Mouse (Mus musculus): Measurements from ENCODE around the gene Gm6904. TPM values are rescaled to one million over a fixed set of nuclear protein-coding genes. Genes with fewer than 3 reads are reported as not detected.

Gm6904 gene
- total and polyA plus RNA-seq, 2 experiments, result 0.18 TPM; not detected in 1

DNA sequence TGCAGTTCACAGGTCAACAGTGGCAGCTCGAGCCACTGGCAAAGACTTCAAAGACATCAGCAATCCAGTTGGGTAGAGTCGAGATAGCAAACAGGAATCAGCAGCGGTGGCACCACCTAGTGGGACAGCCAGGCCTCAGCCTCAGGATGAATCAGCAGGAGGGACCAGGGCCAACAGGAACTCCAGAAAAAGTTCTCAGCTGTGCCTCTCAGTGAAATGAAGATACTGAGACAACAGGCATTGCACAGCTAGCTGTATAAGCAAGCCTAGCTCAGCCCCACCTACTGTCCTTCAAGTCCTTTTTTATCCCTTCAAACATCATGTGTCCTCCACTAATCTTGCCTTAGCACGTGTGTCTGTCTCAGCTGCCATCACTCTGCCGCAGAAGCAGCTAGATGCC lies 28.0 kb downstream of the Gm6904 start:
- H3K36me3 ChIP-seq (ENCODE audit: control insufficient read depth, insufficient read depth, low read length), result peaks cover 75% of the 10 kb centered on the region
- no peaks in the 10 kb centered on the region for H3K79me2 ChIP-seq (ENCODE audit: control insufficient read depth, insufficient read depth, low read length)
- peak overlapping the region; percentile 26 for H3K27ac ChIP-seq (replicated peaks; ENCODE audit: insufficient read depth, low read depth, low read length)
- no peak overlapping the region for H3K4me3 ChIP-seq (ENCODE audit: insufficient read depth, low read depth, low read length)
- 27% methylated on average over 5 of the region's 5 CpGs for WGBS
- peaks cover 5% of the 10 kb centered on the region for H3K4me1 ChIP-seq (ENCODE audit: control insufficient read depth, insufficient read depth, low read length)
- DNase-seq (ENCODE audit: extremely low read depth, low read depth, low spot score), result peak; percentile 92
- no peaks in the 10 kb centered on the region for H3K27me3 ChIP-seq (ENCODE audit: control insufficient read depth, insufficient read depth, low read length)
- TF ChIP-seq POLR2A (IDR thresholded peaks at IDR 0.05; ENCODE audit: extremely low read depth, insufficient read depth, low read length) (no peak), CTCF (IDR thresholded peaks at IDR 0.05; ENCODE audit: low read depth, low read length) (peak; percentile 91)
- no peak overlapping the region for H3K9ac ChIP-seq (ENCODE audit: low read depth, low read length)

GRCm38 (mm10) chr14:59230331-59230966 lies 29.6 kb downstream of the Gm6904 start:
- H3K4me3 ChIP-seq (ENCODE audit: insufficient read depth, low read depth, low read length), result no peak overlapping the region
- H3K27me3 ChIP-seq (ENCODE audit: control insufficient read depth, insufficient read depth, low read length), result no peaks in the 10 kb centered on the region
- TF ChIP-seq CTCF (IDR thresholded peaks at IDR 0.05; ENCODE audit: low read depth, low read length) (no peak), POLR2A (IDR thresholded peaks at IDR 0.05; ENCODE audit: extremely low read depth, insufficient read depth, low read length) (no peak)
- WGBS, result 90% methylated on average over 21 of the region's 21 CpGs
- H3K4me1 ChIP-seq (ENCODE audit: control insufficient read depth, insufficient read depth, low read length), result peaks cover 5% of the 10 kb centered on the region
- H3K9ac ChIP-seq (ENCODE audit: low read depth, low read length), result no peak overlapping the region
- peaks cover 76% of the 10 kb centered on the region for H3K36me3 ChIP-seq (ENCODE audit: control insufficient read depth, insufficient read depth, low read length)
- H3K79me2 ChIP-seq (ENCODE audit: control insufficient read depth, insufficient read depth, low read length), result no peaks in the 10 kb centered on the region
- DNase-seq (ENCODE audit: extremely low read depth, low read depth, low spot score), result no peak
- no peak overlapping the region for H3K27ac ChIP-seq (replicated peaks; ENCODE audit: insufficient read depth, low read depth, low read length)

- H3K79me2 ChIP-seq (ENCODE audit: control insufficient read depth, insufficient read depth, low read length), result no peaks in the 10 kb centered on the region
- no peak overlapping the region for H3K9ac ChIP-seq (ENCODE audit: low read depth, low read length)
- DNase-seq (ENCODE audit: extremely low read depth, low read depth, low spot score), result no peak
- WGBS, result 89% methylated on average over 3 of the region's 3 CpGs
- peaks cover 75% of the 10 kb centered on the region for H3K36me3 ChIP-seq (ENCODE audit: control insufficient read depth, insufficient read depth, low read length)
- H3K27ac ChIP-seq (replicated peaks; ENCODE audit: insufficient read depth, low read depth, low read length), result no peak overlapping the region
- H3K4me1 ChIP-seq (ENCODE audit: control insufficient read depth, insufficient read depth, low read length), result peaks cover 5% of the 10 kb centered on the region
- no peaks in the 10 kb centered on the region for H3K27me3 ChIP-seq (ENCODE audit: control insufficient read depth, insufficient read depth, low read length)
- TF ChIP-seq POLR2A (IDR thresholded peaks at IDR 0.05; ENCODE audit: extremely low read depth, insufficient read depth, low read length) (no peak), CTCF (IDR thresholded peaks at IDR 0.05; ENCODE audit: low read depth, low read length) (no peak)
- H3K4me3 ChIP-seq (ENCODE audit: insufficient read depth, low read depth, low read length), result no peak overlapping the region
Measured at GRCm38 (mm10) chr14:59229822-59230221, 30.2 kb downstream of the Gm6904 start.

DNA sequence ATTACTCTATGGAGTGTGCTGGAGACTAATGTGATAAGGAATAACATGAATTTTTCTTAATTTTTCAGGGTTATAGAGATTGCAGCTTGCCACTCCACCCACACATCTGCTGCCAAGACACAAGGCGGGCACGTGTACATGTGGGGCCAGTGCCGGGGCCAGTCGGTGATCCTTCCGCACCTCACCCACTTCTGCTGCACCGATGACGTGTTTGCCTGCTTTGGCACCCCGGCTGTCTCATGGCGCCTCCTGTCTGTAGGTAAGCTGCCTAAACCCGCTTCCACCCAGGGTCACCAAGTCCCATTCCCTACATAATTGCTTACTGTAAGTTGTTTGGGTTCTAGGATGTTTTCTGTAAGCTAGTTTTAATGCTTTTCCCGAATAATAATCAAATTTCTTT lies 33.8 kb downstream of the Gm6904 start:
- H3K27me3 ChIP-seq (ENCODE audit: control insufficient read depth, insufficient read depth, low read length), result no peaks in the 10 kb centered on the region
- TF ChIP-seq CTCF (IDR thresholded peaks at IDR 0.05; ENCODE audit: low read depth, low read length), result peak; percentile 34
- TF ChIP-seq POLR2A (IDR thresholded peaks at IDR 0.05; ENCODE audit: extremely low read depth, insufficient read depth, low read length), result no peak
- H3K9ac ChIP-seq (ENCODE audit: low read depth, low read length), result no peak overlapping the region
- no peak overlapping the region for H3K4me3 ChIP-seq (ENCODE audit: insufficient read depth, low read depth, low read length)
- H3K27ac ChIP-seq (replicated peaks; ENCODE audit: insufficient read depth, low read depth, low read length), result no peak overlapping the region
- H3K79me2 ChIP-seq (ENCODE audit: control insufficient read depth, insufficient read depth, low read length), result no peaks in the 10 kb centered on the region
- WGBS, result 91% methylated on average over 11 of the region's 11 CpGs
- H3K4me1 ChIP-seq (ENCODE audit: control insufficient read depth, insufficient read depth, low read length), result peaks cover 2% of the 10 kb centered on the region; the same call in 1 of the 2 replicates
- peak; percentile 63 for DNase-seq (ENCODE audit: extremely low read depth, low read depth, low spot score)
- peaks cover 64% of the 10 kb centered on the region for H3K36me3 ChIP-seq (ENCODE audit: control insufficient read depth, insufficient read depth, low read length)

DNA sequence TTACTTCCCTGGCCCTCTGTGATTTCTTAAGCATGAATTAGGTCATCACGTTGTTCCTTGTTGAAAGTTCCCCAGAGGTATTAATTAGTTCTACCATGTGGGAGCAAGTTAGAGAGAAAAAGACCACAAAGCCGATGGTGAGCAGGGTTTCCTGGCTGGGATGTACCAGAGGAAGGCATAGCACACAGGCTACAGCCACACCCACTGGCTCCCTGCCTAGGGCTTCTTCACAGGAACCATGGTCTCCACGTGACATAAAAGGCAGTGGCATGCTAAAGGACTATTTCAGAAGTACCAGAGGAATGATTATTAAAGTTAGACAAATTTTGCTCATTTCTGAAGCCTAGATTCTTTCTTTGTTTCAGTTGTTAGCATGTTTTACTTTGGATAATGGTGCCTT lies 40.8 kb downstream of the Gm6904 start:
- WGBS, result 55% methylated on average over 3 of the region's 3 CpGs
- DNase-seq (ENCODE audit: extremely low read depth, low read depth, low spot score), result no peak
- no peak overlapping the region for H3K4me3 ChIP-seq (ENCODE audit: insufficient read depth, low read depth, low read length)
- H3K79me2 ChIP-seq (ENCODE audit: control insufficient read depth, insufficient read depth, low read length), result peaks cover 4% of the 10 kb centered on the region; the same call in 1 of the 2 replicates
- H3K27me3 ChIP-seq (ENCODE audit: control insufficient read depth, insufficient read depth, low read length), result no peaks in the 10 kb centered on the region
- H3K4me1 ChIP-seq (ENCODE audit: control insufficient read depth, insufficient read depth, low read length), result peaks cover 6% of the 10 kb centered on the region; the same call in 1 of the 2 replicates
- H3K36me3 ChIP-seq (ENCODE audit: control insufficient read depth, insufficient read depth, low read length), result peaks cover 41% of the 10 kb centered on the region
- TF ChIP-seq CTCF (IDR thresholded peaks at IDR 0.05; ENCODE audit: low read depth, low read length), result no peak
- no peak for TF ChIP-seq POLR2A (IDR thresholded peaks at IDR 0.05; ENCODE audit: extremely low read depth, insufficient read depth, low read length)
- H3K9ac ChIP-seq (ENCODE audit: low read depth, low read length), result no peak overlapping the region
- H3K27ac ChIP-seq (replicated peaks; ENCODE audit: insufficient read depth, low read depth, low read length), result no peak overlapping the region

GRCm38 (mm10) chr14:59209816-59210215 lies 50.2 kb downstream of the Gm6904 start:
- peaks cover 15% of the 10 kb centered on the region for H3K4me1 ChIP-seq (ENCODE audit: control insufficient read depth, insufficient read depth, low read length)
- H3K27me3 ChIP-seq (ENCODE audit: control insufficient read depth, insufficient read depth, low read length), result no peaks in the 10 kb centered on the region
- no peak overlapping the region for H3K9ac ChIP-seq (ENCODE audit: low read depth, low read length)
- DNase-seq (ENCODE audit: extremely low read depth, low read depth, low spot score), result peak; percentile 43
- 42% methylated on average over 2 of the region's 2 CpGs for WGBS
- no peak overlapping the region for H3K4me3 ChIP-seq (ENCODE audit: insufficient read depth, low read depth, low read length)
- H3K79me2 ChIP-seq (ENCODE audit: control insufficient read depth, insufficient read depth, low read length), result peaks cover 17% of the 10 kb centered on the region; the same call in 1 of the 2 replicates
- no peak overlapping the region for H3K27ac ChIP-seq (replicated peaks; ENCODE audit: insufficient read depth, low read depth, low read length)
- H3K36me3 ChIP-seq (ENCODE audit: control insufficient read depth, insufficient read depth, low read length), result peaks cover 23% of the 10 kb centered on the region
- TF ChIP-seq CTCF (IDR thresholded peaks at IDR 0.05; ENCODE audit: low read depth, low read length) (no peak), POLR2A (IDR thresholded peaks at IDR 0.05; ENCODE audit: extremely low read depth, insufficient read depth, low read length) (no peak)

Data from liver, adult 2 months (tissue).